Mouse (Mus musculus) spleen, adult 18-20 months (tissue): ENCODE measurements at regions not wholly inside any gene's neighbourhood (a gene's known extent, or its start where the extent isn't known, plus 50 kb on each side); places are given as distances from the start of the nearest gene placed in this dataset.

Experiments
- DNase-seq, 2 experiments: peaks; one replicate each; pipeline ENCODE4 v3.0.0; 2022; ENCODE audit warnings: mixed read lengths in 2 of 2

DNA sequence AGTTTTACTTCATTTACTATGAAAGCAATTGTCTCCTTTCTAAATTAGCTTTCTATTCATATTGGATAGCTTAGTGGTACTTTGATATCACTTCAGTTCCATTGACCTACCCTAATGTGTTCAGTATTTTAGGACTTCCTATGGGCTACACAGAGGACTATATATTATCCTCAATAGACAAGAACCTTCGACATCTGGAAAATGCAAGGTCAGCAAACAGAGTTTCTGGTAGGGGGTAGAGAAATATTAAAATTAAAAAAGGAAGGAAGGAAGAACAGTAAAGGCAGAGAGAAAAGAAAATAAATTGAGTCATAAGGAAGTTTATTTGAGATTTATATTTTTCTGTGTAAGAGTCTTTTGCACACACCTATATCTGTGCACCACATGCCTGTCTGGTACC, 107.4 kb upstream of the Insig1 start:
- no peak for DNase-seq

DNA sequence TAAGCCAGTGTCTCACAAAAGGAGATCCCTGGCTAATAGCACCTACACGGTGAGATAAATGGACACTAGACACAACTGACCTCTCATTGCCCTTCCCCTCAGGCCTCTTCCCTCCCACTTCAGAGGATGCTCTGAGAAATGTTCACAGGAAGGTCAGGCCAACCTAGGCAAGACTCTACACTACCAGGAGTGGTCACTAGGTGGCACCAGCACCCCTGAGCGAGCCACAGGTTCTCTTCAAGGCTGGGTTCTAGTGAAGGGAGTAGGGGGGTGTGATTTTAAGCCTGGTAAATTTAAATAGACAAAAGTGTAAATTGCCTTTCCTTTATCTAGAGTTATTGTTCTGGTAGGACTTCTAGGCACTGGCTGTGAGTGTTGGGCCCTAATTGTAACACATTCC, 76.0 kb upstream of the Insig1 start:
- peak; percentile 17 to 72 for DNase-seq

DNA sequence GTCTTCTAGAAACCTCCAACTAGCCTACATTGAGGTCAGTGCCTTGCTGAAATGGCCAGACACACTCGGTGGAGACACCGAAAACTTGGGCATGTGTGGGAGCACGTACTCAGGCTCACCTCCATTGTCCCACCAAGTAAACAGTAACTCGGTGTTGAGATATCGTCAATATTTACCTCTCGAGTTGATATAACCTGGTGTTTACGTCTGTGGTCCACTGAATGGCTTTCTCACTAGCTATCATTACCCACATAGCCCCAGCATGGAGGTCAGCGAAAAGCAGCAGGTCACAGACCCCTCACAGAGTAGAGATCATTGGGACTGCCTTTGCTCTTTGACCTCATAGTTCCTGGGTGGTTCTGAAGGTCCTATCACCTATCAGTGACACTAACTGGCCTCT, 73.4 kb upstream of the Insig1 start:
- DNase-seq: no peak

DNA sequence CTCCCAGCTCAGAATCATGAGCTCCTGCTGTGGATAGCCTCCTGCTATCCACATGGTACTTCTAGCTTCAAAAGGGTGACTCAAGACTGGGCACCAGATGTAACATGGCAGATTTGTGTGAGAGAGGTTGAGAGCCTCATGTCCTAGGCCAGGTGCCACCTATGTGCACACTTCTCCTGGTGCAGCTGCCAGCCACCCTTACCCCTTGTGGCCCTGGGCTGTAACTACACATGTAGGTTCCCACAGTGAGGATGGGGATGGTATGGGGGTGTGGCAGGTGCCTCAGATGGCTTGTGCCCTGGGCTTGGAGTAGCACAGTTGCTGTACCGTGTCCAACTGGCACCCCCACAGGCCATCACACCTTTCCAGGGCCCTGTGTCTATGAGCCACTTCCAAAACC, 68.2 kb upstream of the Insig1 start:
- no peak for DNase-seq

DNA sequence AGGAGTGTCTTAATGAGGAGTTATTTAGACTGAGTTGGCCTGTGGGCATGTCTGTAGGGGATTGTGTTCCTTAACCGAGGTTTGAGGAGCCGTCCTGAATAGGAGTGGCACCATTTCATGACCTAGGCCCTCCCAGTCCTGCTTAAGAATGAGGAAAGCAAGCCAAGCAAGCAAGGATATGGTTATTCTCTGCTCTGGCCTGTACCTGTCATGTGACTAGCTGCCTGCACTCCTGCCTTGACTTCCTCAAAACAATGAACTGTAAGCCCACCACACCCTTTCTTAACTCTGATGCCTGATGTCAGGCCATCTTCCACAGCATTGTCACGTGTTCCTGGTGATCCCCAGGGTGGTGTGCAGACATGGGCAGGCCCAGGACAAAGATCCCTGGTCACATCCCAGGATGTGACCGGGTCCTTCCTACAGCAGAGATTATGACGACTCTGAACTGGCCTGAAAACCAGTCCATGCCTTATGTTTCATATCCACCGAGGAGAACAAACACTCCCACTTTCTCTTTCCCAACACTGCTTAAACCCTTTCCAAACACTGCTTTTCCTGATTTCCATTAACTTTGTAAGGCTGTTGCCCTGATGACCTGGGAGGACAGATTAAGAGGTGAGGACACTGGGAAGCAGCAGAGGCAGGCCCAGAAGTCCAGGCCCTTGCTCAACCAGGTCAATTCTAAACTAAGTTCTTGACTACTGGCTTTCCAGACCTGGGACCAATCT, 67.2 kb upstream of the Insig1 start:
- no peak for DNase-seq

DNA sequence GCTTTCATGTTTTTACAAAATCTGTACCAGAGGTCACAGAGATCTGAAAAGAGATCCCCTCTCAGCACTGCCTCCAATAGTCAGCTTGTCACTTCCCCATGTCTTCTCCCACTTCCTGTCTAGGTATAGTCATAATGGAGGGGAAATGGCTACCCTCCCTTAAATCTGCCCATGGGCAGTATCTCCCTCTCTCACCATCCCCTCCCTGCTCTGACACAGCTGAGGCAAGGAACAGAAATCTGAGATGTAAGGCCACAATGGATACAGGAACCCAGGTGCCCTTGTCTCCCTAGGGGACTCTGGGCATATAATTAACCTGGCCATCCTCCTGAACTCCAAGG, 66.7 kb upstream of the Insig1 start:
- DNase-seq: no peak

DNA sequence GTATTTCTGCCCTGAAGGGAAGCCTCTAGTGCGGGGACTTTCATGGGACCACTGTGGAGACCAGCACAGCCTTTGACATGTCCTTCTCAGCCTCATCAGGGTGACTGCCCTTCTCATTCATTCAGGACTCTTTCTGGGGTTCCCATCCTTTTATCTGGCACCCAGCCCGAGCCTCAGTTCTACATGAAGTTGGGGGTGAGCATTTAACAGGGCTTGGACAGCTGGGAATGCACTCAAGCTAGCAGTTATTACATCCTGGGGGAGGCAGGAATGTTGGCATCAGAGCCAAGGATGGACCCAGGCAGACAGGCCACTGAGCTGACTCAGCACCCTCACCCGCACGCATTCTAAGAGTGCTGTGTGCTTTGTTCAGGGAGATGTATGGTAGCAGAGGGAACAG, 61.8 kb upstream of the Insig1 start:
- no peak for DNase-seq

DNA sequence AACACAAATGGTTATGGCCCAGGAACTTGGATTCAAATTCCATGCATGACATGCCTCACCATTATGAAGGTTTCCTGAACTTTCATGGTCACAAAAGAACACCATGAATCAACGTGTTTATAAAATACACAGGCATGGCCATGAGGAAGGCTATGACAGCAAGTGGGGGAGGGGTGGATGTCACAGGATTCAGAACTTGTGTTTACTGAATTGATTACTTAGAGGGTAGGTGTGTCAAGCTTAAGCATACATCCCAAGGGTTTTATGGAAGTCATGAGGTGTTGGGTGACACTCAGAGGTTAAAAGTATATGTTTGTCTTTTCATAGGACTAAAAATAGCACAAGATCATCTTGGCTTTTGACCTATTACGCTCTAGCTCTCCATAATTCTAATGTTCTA, 61.3 kb upstream of the Insig1 start:
- DNase-seq: no peak

DNA sequence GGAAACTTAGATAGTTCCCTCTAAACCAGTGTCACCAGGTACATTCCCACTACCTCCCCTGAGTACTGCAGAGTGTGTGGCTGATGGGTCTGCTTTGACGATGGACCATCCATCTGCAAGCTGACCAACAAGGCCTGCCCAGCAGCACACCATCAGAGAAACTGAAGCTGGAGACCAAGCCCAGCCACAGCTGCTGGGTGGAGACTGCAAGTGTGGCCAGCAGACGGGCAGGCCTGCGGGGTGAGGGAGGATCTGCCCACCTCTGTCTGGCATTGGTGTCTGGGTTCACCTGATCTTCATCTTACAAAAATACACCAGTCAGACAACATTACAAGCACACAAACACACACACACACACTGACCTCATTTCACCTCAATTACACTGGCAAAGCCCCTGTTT, 60.6 kb upstream of the Insig1 start:
- no peak for DNase-seq

DNA sequence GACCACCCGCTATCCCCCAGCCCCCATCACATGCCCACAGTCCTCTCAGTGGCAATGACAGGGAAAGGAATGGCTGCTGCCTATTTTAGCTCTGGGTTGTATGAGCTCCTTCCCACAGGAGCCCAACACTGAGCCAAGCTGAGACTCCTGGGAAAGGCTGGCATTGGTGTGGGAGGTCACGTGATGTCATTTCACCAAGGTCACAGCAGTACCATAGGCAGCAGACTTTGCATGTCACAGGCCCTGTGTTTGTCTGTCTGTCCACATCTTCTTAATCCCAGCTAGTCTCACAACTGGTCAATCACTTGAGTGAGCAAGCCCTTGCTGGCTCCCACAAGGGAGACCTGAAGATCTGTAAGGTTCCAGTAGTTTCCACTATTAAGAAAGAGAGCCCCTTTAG, 58.7 kb upstream of the Insig1 start:
- DNase-seq: no peak

DNA sequence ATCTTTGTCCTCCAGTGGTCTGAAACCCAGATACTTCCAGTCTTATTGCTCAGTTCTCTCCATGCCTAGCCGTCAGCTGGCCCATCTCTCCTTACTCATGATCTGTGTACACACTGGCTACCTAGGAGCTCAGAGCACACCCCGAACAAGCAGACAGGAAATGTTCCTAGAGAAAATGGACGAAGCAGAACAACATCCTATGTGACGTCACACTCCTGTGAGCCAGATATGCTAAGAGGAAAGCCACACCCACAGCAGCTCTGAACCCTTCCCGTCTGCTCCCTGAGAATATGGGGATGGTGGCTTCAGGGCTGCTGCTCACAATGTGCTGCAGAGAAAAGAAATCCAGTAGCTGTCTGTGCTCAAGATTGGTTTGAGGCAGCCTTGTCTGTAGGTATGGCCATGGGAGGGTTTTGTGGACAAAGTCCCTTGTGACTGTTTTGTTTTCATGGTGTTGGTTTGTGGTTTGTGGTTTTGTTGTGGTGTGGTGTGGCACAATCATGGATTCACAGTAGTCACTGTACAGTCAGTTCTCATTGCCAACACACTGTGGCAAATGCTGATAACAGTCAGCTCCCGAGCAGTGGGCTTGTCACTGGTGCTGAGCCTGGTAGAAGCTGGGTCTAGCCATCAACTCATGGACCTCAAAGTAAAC, 57.4 kb upstream of the Insig1 start:
- no peak for DNase-seq

DNA sequence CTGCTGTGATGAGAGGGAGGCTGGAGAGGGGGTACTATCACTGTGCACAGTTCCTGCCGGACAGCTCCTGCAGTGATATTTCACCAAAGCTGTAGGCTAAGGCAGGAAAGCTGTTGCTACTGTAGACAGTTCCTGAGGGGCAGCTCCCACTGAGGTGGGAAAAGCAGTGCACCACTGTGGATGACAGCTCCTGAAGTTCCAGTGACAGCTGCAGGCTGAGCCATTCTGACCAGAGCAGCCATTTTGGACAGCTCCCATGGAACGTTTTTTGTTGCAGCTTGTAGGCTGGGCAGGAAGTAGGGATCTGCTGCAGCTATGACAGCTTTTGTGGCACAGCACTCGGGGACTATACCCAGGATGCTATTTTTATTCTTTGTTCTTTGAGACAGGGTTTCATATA, 51.3 kb upstream of the Insig1 start:
- DNase-seq: no peak
